Mouse (Mus musculus): ENCODE measurements at regions not wholly inside any gene's neighbourhood (a gene's known extent, or its start where the extent isn't known, plus 50 kb on each side); places are given as distances from the start of the nearest gene placed in this dataset.

- TF ChIP-seq POLR2A (IDR thresholded peaks at IDR 0.05; ENCODE audit: borderline replicate concordance, low read depth, low read length): no peak
- no peak for TF ChIP-seq CTCF (IDR thresholded peaks at IDR 0.05; ENCODE audit: low read depth, low read length)
- H3K27ac ChIP-seq (ENCODE audit: insufficient read depth, low read depth, low read length): peak overlapping the region; percentile 69
- no peak overlapping the region for H3K4me3 ChIP-seq (ENCODE audit: insufficient read depth, low read length)
- peaks cover 16% of the 10 kb centered on the region for H3K4me1 ChIP-seq (ENCODE audit: control insufficient read depth, insufficient read depth, low read length)
These were observed 64.0 kb upstream of the Cd28 start for GRCm38 (mm10) chr1:60652570-60653011.

- no peak for TF ChIP-seq CTCF (IDR thresholded peaks at IDR 0.05; ENCODE audit: low read depth, low read length)
- TF ChIP-seq POLR2A (IDR thresholded peaks at IDR 0.05; ENCODE audit: borderline replicate concordance, low read depth, low read length): no peak
- Histone ChIP-seq H3K4me3 (ENCODE audit: insufficient read depth, low read length) (no peak overlapping the region), H3K4me1 (ENCODE audit: control insufficient read depth, insufficient read depth, low read length) (peaks cover 8% of the 10 kb centered on the region), H3K27ac (ENCODE audit: insufficient read depth, low read depth, low read length) (no peak overlapping the region)
These were observed 66.4 kb upstream of the Cd28 start for GRCm38 (mm10) chr1:60650158-60650557.

GRCm38 (mm10) chr1:60649303-60649850 is 67.2 kb upstream of the Cd28 start:
- Histone ChIP-seq H3K27ac (ENCODE audit: insufficient read depth, low read depth, low read length) (no peak overlapping the region), H3K4me1 (ENCODE audit: control insufficient read depth, insufficient read depth, low read length) (peaks cover 8% of the 10 kb centered on the region), H3K4me3 (ENCODE audit: insufficient read depth, low read length) (no peak overlapping the region)
- TF ChIP-seq POLR2A (IDR thresholded peaks at IDR 0.05; ENCODE audit: borderline replicate concordance, low read depth, low read length) (no peak), CTCF (IDR thresholded peaks at IDR 0.05; ENCODE audit: low read depth, low read length) (no peak)

- Histone ChIP-seq H3K4me3 (ENCODE audit: insufficient read depth, low read length) (no peak overlapping the region), H3K4me1 (ENCODE audit: control insufficient read depth, insufficient read depth, low read length) (peaks cover 3% of the 10 kb centered on the region; the same call in 1 of the 2 replicates), H3K27ac (ENCODE audit: insufficient read depth, low read depth, low read length) (no peak overlapping the region)
- TF ChIP-seq CTCF (IDR thresholded peaks at IDR 0.05; ENCODE audit: low read depth, low read length) (no peak), POLR2A (IDR thresholded peaks at IDR 0.05; ENCODE audit: borderline replicate concordance, low read depth, low read length) (no peak)
These were observed 69.8 kb upstream of the Cd28 start for GRCm38 (mm10) chr1:60646828-60647227.

GRCm38 (mm10) chr1:60646174-60646573 is 70.4 kb upstream of the Cd28 start:
- TF ChIP-seq POLR2A (IDR thresholded peaks at IDR 0.05; ENCODE audit: borderline replicate concordance, low read depth, low read length) (no peak), CTCF (IDR thresholded peaks at IDR 0.05; ENCODE audit: low read depth, low read length) (no peak)
- H3K27ac ChIP-seq (ENCODE audit: insufficient read depth, low read depth, low read length): no peak overlapping the region
- no peak overlapping the region for H3K4me3 ChIP-seq (ENCODE audit: insufficient read depth, low read length)
- peaks cover 9% of the 10 kb centered on the region for H3K4me1 ChIP-seq (ENCODE audit: control insufficient read depth, insufficient read depth, low read length)

GRCm38 (mm10) chr1:60645176-60645575 is 71.4 kb upstream of the Cd28 start:
- no peak for TF ChIP-seq POLR2A (IDR thresholded peaks at IDR 0.05; ENCODE audit: borderline replicate concordance, low read depth, low read length)
- no peak for TF ChIP-seq CTCF (IDR thresholded peaks at IDR 0.05; ENCODE audit: low read depth, low read length)
- Histone ChIP-seq H3K4me1 (ENCODE audit: control insufficient read depth, insufficient read depth, low read length) (peaks cover 10% of the 10 kb centered on the region), H3K4me3 (ENCODE audit: insufficient read depth, low read length) (no peak overlapping the region), H3K27ac (ENCODE audit: insufficient read depth, low read depth, low read length) (no peak overlapping the region)

GRCm38 (mm10) chr1:60642761-60643160 is 73.8 kb upstream of the Cd28 start:
- no peak overlapping the region for H3K27ac ChIP-seq (ENCODE audit: insufficient read depth, low read depth, low read length)
- no peak overlapping the region for H3K4me3 ChIP-seq (ENCODE audit: insufficient read depth, low read length)
- no peak for TF ChIP-seq POLR2A (IDR thresholded peaks at IDR 0.05; ENCODE audit: borderline replicate concordance, low read depth, low read length)
- no peak for TF ChIP-seq CTCF (IDR thresholded peaks at IDR 0.05; ENCODE audit: low read depth, low read length)
- peaks cover 10% of the 10 kb centered on the region for H3K4me1 ChIP-seq (ENCODE audit: control insufficient read depth, insufficient read depth, low read length)

- Histone ChIP-seq H3K4me3 (ENCODE audit: insufficient read depth, low read length) (no peak overlapping the region), H3K27ac (ENCODE audit: insufficient read depth, low read depth, low read length) (no peak overlapping the region), H3K4me1 (ENCODE audit: control insufficient read depth, insufficient read depth, low read length) (peaks cover 10% of the 10 kb centered on the region)
- no peak for TF ChIP-seq CTCF (IDR thresholded peaks at IDR 0.05; ENCODE audit: low read depth, low read length)
- TF ChIP-seq POLR2A (IDR thresholded peaks at IDR 0.05; ENCODE audit: borderline replicate concordance, low read depth, low read length): no peak
These were observed 74.4 kb upstream of the Cd28 start for GRCm38 (mm10) chr1:60642175-60642574.

GRCm38 (mm10) chr1:60641324-60641764 is 74.4 kb upstream of the Raph1 start:
- no peak overlapping the region for H3K4me3 ChIP-seq (ENCODE audit: insufficient read depth, low read length)
- TF ChIP-seq CTCF (IDR thresholded peaks at IDR 0.05; ENCODE audit: low read depth, low read length) (no peak), POLR2A (IDR thresholded peaks at IDR 0.05; ENCODE audit: borderline replicate concordance, low read depth, low read length) (no peak)
- H3K27ac ChIP-seq (ENCODE audit: insufficient read depth, low read depth, low read length): no peak overlapping the region
- peaks cover 10% of the 10 kb centered on the region for H3K4me1 ChIP-seq (ENCODE audit: control insufficient read depth, insufficient read depth, low read length)

- no peak for TF ChIP-seq CTCF (IDR thresholded peaks at IDR 0.05; ENCODE audit: low read depth, low read length)
- no peak for TF ChIP-seq POLR2A (IDR thresholded peaks at IDR 0.05; ENCODE audit: borderline replicate concordance, low read depth, low read length)
- Histone ChIP-seq H3K4me3 (ENCODE audit: insufficient read depth, low read length) (no peak overlapping the region), H3K4me1 (ENCODE audit: control insufficient read depth, insufficient read depth, low read length) (peaks cover 10% of the 10 kb centered on the region), H3K27ac (ENCODE audit: insufficient read depth, low read depth, low read length) (no peak overlapping the region)
These were observed 72.6 kb upstream of the Raph1 start for GRCm38 (mm10) chr1:60639536-60639935.

All from bone marrow macrophage, adult 2 months (primary cell).